In genomic region chr11:114727826-114728186, GRCm38 (mm10) we compare ENCODE assay signal across 9 mouse cellular contexts. TPM values are rescaled to one million over a fixed set of nuclear protein-coding genes. Genes with fewer than 3 reads are reported as not detected.
DNase-seq lines count a peak whose midpoint lies in the region; ATAC-seq lines count a peak whose summit lies in the region.
"Had no signal": no experiment of that assay in that cellular context is flagged by ENCODE, and none has a peak within 500 bp of the region (broad histone marks: within the 10 kb centered on the region; RNA-seq: fewer than 3 reads in every experiment).

No protein-coding gene starts in this region.

- H3K36me3 ChIP-seq in liver, embryonic 12.5 days = no peaks in the 10 kb centered on the region
- no peaks in the 10 kb centered on the region for H3K36me3 ChIP-seq in forebrain, embryonic 12.5 days (replicated peaks)
- H3K36me3 ChIP-seq in intestine, embryonic 16.5 days (ENCODE audit: control insufficient read depth, insufficient read depth, low read length) = no peaks in the 10 kb centered on the region
- H3K36me3 ChIP-seq in neural tube, embryonic 13.5 days = no peaks in the 10 kb centered on the region

- ATAC-seq in liver, embryonic 12.5 days = 0 out of 2 replicates have a peak, but pooled peaks have one; percentile 28
- ATAC-seq in forebrain, embryonic 12.5 days (ENCODE audit: low FRiP score) = no peak
- no peak for ATAC-seq in intestine, embryonic 16.5 days
- peak; percentile 28; the same call in 1 of the 2 replicates for ATAC-seq in neural tube, embryonic 13.5 days (ENCODE audit: low read depth)
- ATAC-seq in monocyte, adult 5-6 weeks (replicated peaks; ENCODE audit: insufficient number of reproducible peaks, low FRiP score, low TSS enrichment, poor library complexity, severe bottlenecking) = no peak
- ATAC-seq: Patski had no signal

- peak overlapping the region; percentile 55; the same call in 1 of the 2 replicates for H3K4me2 ChIP-seq in liver, embryonic 12.5 days
- peak overlapping the region; percentile 56 for H3K4me2 ChIP-seq in forebrain, embryonic 12.5 days
- H3K4me2 ChIP-seq in intestine, embryonic 16.5 days (ENCODE audit: low read depth, low read length) = peak overlapping the region; percentile 69; the same call in 1 of the 2 replicates
- H3K4me2 ChIP-seq in neural tube, embryonic 13.5 days = peak overlapping the region; percentile 64

- peak overlapping the region; percentile 32; the same call in 1 of the 2 replicates for H3K4me3 ChIP-seq in liver, embryonic 12.5 days
- no peak overlapping the region for H3K4me3 ChIP-seq in forebrain, embryonic 12.5 days (replicated peaks)
- H3K4me3 ChIP-seq in intestine, embryonic 16.5 days (ENCODE audit: low read length) = no peak overlapping the region
- H3K4me3 ChIP-seq in neural tube, embryonic 13.5 days = peak overlapping the region; percentile 33

- H3K27me3 ChIP-seq in liver, embryonic 12.5 days (replicated peaks) = peaks cover 44% of the 10 kb centered on the region
- 0 out of 2 replicates have a peak, but pooled peaks cover 8% of the 10 kb centered on the region for H3K27me3 ChIP-seq in forebrain, embryonic 12.5 days
- H3K27me3 ChIP-seq in intestine, embryonic 16.5 days (replicated peaks; ENCODE audit: control insufficient read depth, insufficient read depth, low read length) = no peaks in the 10 kb centered on the region
- no peaks in the 10 kb centered on the region for H3K27me3 ChIP-seq in neural tube, embryonic 13.5 days
- H3K27me3 ChIP-seq: Patski had no signal

- H3K27ac ChIP-seq in liver, embryonic 12.5 days = no peak overlapping the region
- H3K27ac ChIP-seq in forebrain, embryonic 12.5 days = no peak overlapping the region
- H3K27ac ChIP-seq in intestine, embryonic 16.5 days (ENCODE audit: low read length) = no peak overlapping the region
- H3K27ac ChIP-seq in neural tube, embryonic 13.5 days (replicated peaks) = peak overlapping the region; percentile 59; the same call in 1 of the 2 replicates

- no peaks in the 10 kb centered on the region; the same call in 1 of the 2 replicates for H3K4me1 ChIP-seq in liver, embryonic 12.5 days
- peaks cover 27% of the 10 kb centered on the region for H3K4me1 ChIP-seq in forebrain, embryonic 12.5 days
- peaks cover 4% of the 10 kb centered on the region for H3K4me1 ChIP-seq in intestine, embryonic 16.5 days (ENCODE audit: control insufficient read depth, insufficient read depth, low read length)
- peaks cover 34% of the 10 kb centered on the region for H3K4me1 ChIP-seq in neural tube, embryonic 13.5 days (replicated peaks)

- no peak for DNase-seq in liver
- no peak for DNase-seq in cerebellum, adult 11-12 months
- no peak for DNase-seq in ovary, postnatal 10 days (ENCODE audit: low spot score)

- WGBS in liver, embryonic 12.5 days (ENCODE audit: insufficient replicate concordance) = 29% methylated on average over 5 of the region's 5 CpGs
- 30% methylated on average over 5 of the region's 5 CpGs for WGBS in forebrain, embryonic 12.5 days
- WGBS in intestine, embryonic 16.5 days = 29% methylated on average over 5 of the region's 5 CpGs
- WGBS in neural tube, embryonic 13.5 days = 33% methylated on average over 5 of the region's 5 CpGs

- H3K9ac ChIP-seq in liver, embryonic 12.5 days = no peak overlapping the region
- H3K9ac ChIP-seq in forebrain, embryonic 12.5 days = 0 out of 2 replicates have a peak overlapping the region, but pooled peaks have one; percentile 12
- no peak overlapping the region for H3K9ac ChIP-seq in intestine, embryonic 16.5 days (ENCODE audit: low read depth, low read length)
- peak overlapping the region; percentile 60; the same call in 1 of the 2 replicates for H3K9ac ChIP-seq in neural tube, embryonic 13.5 days

- no peaks in the 10 kb centered on the region for H3K9me3 ChIP-seq in liver, embryonic 12.5 days (replicated peaks)
- H3K9me3 ChIP-seq in forebrain, embryonic 12.5 days = no peaks in the 10 kb centered on the region
- H3K9me3 ChIP-seq in intestine, embryonic 16.5 days (ENCODE audit: control insufficient read depth, low read length) = no peaks in the 10 kb centered on the region
- no peaks in the 10 kb centered on the region for H3K9me3 ChIP-seq in neural tube, embryonic 13.5 days

RNA-seq across cellular contexts. Expression of gene Dnaic2, which starts 0.6 kb away (rescaled TPM):
- 0.05 TPM in 1 of 2 replicates, not detected in the other for polyA plus RNA-seq in liver, embryonic 12.5 days (2016; fragmentation: Nextera tagmentation; extraction: Ambion mirVana)
- 1.9 and 2.0 TPM in 2 replicates for polyA plus RNA-seq in forebrain, embryonic 12.5 days (2016; fragmentation: Nextera tagmentation; extraction: Ambion mirVana)
- 0.39 and 0.50 TPM in 2 replicates for polyA plus RNA-seq in intestine, embryonic 16.5 days (2015; fragmentation: Nextera tagmentation; extraction: Ambion mirVana)
- 2.9 TPM in 2 replicates for polyA plus RNA-seq in neural tube, embryonic 13.5 days (2015; fragmentation: Nextera tagmentation; extraction: Ambion mirVana)
- not detected in 3 replicates for total RNA-seq in monocyte, adult 5-6 weeks (2017)

RNA-seq across cellular contexts. Expression of gene Kif19a, which starts 37.4 kb away (rescaled TPM):
- polyA plus RNA-seq in liver, embryonic 12.5 days (2016; fragmentation: Nextera tagmentation; extraction: Ambion mirVana) = 0.13 TPM in 1 of 2 replicates, not detected in the other
- 0.80 and 1.4 TPM in 2 replicates for polyA plus RNA-seq in forebrain, embryonic 12.5 days (2016; fragmentation: Nextera tagmentation; extraction: Ambion mirVana)
- 0.15 and 0.51 TPM in 2 replicates for polyA plus RNA-seq in intestine, embryonic 16.5 days (2015; fragmentation: Nextera tagmentation; extraction: Ambion mirVana)
- 1.3 and 1.6 TPM in 2 replicates for polyA plus RNA-seq in neural tube, embryonic 13.5 days (2015; fragmentation: Nextera tagmentation; extraction: Ambion mirVana)
- total RNA-seq in monocyte, adult 5-6 weeks (2017) = 6.3 to 7.4 TPM (median 6.4 TPM) in 3 replicates

RNA-seq across cellular contexts. Expression of gene Ttyh2, which starts 52.6 kb away (rescaled TPM):
- polyA plus RNA-seq in liver, embryonic 12.5 days (2016; fragmentation: Nextera tagmentation; extraction: Ambion mirVana) = 5.6 and 6.1 TPM in 2 replicates
- polyA plus RNA-seq in forebrain, embryonic 12.5 days (2016; fragmentation: Nextera tagmentation; extraction: Ambion mirVana) = 11.8 and 13.0 TPM in 2 replicates
- polyA plus RNA-seq in intestine, embryonic 16.5 days (2015; fragmentation: Nextera tagmentation; extraction: Ambion mirVana) = 39.1 and 48.3 TPM in 2 replicates
- 38.8 and 39.1 TPM in 2 replicates for polyA plus RNA-seq in neural tube, embryonic 13.5 days (2015; fragmentation: Nextera tagmentation; extraction: Ambion mirVana)
- 0.48 to 1.2 TPM in 2 of 3 replicates, not detected in the other for total RNA-seq in monocyte, adult 5-6 weeks (2017)

RNA-seq across cellular contexts. Expression of gene Rpl38, which starts 59.5 kb away (rescaled TPM):
- polyA plus RNA-seq in liver, embryonic 12.5 days (2016; fragmentation: Nextera tagmentation; extraction: Ambion mirVana) = 1,173 and 1,181 TPM in 2 replicates
- 859 and 942 TPM in 2 replicates for polyA plus RNA-seq in forebrain, embryonic 12.5 days (2016; fragmentation: Nextera tagmentation; extraction: Ambion mirVana)
- polyA plus RNA-seq in intestine, embryonic 16.5 days (2015; fragmentation: Nextera tagmentation; extraction: Ambion mirVana) = 894 and 926 TPM in 2 replicates
- polyA plus RNA-seq in neural tube, embryonic 13.5 days (2015; fragmentation: Nextera tagmentation; extraction: Ambion mirVana) = 821 and 850 TPM in 2 replicates
- total RNA-seq in monocyte, adult 5-6 weeks (2017) = 1,558 to 1,754 TPM (median 1,732 TPM) in 3 replicates

Comparison
In these comparisons a context has a peak if more than half of its experiments do, and no peak if none do; other contexts are left out.
1. ATAC-seq: peak in liver, embryonic 12.5 days (single experiment) and neural tube, embryonic 13.5 days (single experiment); none in forebrain, embryonic 12.5 days (single experiment), intestine, embryonic 16.5 days (single experiment) and monocyte, adult 5-6 weeks (single experiment).
2. H3K4me3 ChIP-seq: peak in liver, embryonic 12.5 days (single experiment) and neural tube, embryonic 13.5 days (single experiment); none in forebrain, embryonic 12.5 days (single experiment) and intestine, embryonic 16.5 days (single experiment).
3. H3K9ac ChIP-seq: peak in forebrain, embryonic 12.5 days (single experiment) and neural tube, embryonic 13.5 days (single experiment); none in liver, embryonic 12.5 days (single experiment) and intestine, embryonic 16.5 days (single experiment).
4. Peak in every context shown above with its lines, with median percentiles within 50 percentile points of each other: H3K4me2 ChIP-seq.